15 mouse cellular contexts compared by ENCODE assay signal in the genomic region with DNA sequence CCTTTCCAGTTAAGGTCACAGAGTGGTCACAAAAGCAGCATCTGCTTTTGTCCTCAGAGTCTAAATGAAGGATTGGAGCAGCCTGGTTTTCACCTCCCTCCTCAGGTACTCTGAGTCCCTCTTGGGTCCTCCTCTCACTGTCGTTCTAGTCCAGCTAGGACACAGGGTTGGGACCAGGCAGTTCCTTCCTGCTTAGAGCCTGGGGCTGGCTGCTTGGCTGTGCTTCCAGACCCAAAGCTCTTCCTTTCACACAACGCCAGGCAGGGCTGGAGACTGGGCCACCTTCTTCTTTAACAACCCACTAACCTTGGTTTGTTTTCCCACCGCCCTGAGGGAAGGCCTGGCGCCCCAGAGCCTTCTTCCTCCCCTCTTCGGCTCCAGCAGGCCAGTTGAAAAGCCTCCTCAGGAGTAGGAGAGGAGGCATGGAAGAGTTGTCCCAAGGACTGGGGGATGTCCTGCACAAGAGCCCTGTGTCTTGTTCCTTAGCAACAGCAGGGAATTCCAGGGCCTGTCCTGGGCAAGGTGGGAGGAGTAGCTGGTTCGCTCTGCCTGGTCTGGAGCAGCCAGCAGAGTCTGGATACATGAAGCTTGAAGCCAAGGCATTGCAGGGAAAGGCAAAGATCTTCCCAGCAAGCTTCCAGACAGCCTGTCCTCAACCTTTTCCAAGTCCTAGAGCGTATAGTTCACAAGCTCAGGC. TPM values are rescaled to one million over a fixed set of nuclear protein-coding genes. Genes with fewer than 3 reads are reported as not detected.
DNase-seq lines count a peak whose midpoint lies in the region; ATAC-seq and TF ChIP-seq lines count a peak whose summit lies in the region.
"Had no signal": no experiment of that assay in that cellular context is flagged by ENCODE, and none has a peak within 500 bp of the region (broad histone marks: within the 10 kb centered on the region; RNA-seq: fewer than 3 reads in every experiment).

No protein-coding gene starts in this region.

- no peak for TF ChIP-seq CTCF in heart, postnatal 0 days (IDR thresholded peaks at IDR 0.05; ENCODE audit: low read depth)

- intact Hi-C loops in heart, postnatal 36 days (cut with DNase I) = no loop called here

- no peaks in the 10 kb centered on the region for H3K36me3 ChIP-seq in heart, embryonic 12.5 days
- H3K36me3 ChIP-seq in lung, embryonic 15.5 days = no peaks in the 10 kb centered on the region
- no peaks in the 10 kb centered on the region for H3K36me3 ChIP-seq in heart, postnatal 0 days (replicated peaks; ENCODE audit: control insufficient read depth, insufficient read depth, low read length)
- no peaks in the 10 kb centered on the region for H3K36me3 ChIP-seq in stomach, embryonic 16.5 days (ENCODE audit: control insufficient read depth, insufficient read depth, low read length)
- H3K36me3 ChIP-seq in forebrain, embryonic 16.5 days (ENCODE audit: control insufficient read depth, insufficient read depth) = no peaks in the 10 kb centered on the region
- H3K36me3 ChIP-seq: liver, embryonic 15.5 days had no signal

- H3K9me3 ChIP-seq in heart, embryonic 12.5 days (replicated peaks) = no peaks in the 10 kb centered on the region
- no peaks in the 10 kb centered on the region for H3K9me3 ChIP-seq in lung, embryonic 15.5 days
- no peaks in the 10 kb centered on the region for H3K9me3 ChIP-seq in heart, postnatal 0 days (replicated peaks; ENCODE audit: control insufficient read depth, low read length)
- no peaks in the 10 kb centered on the region for H3K9me3 ChIP-seq in stomach, embryonic 16.5 days (replicated peaks; ENCODE audit: control insufficient read depth, low read length)
- no peaks in the 10 kb centered on the region for H3K9me3 ChIP-seq in forebrain, embryonic 16.5 days (ENCODE audit: control insufficient read depth, low read length)
- H3K9me3 ChIP-seq: liver, embryonic 15.5 days had no signal

- H3K27ac ChIP-seq in heart, embryonic 12.5 days (ENCODE audit: poor library complexity, severe bottlenecking) = no peak overlapping the region
- no peak overlapping the region for H3K27ac ChIP-seq in lung, embryonic 15.5 days
- H3K27ac ChIP-seq in heart, postnatal 0 days (ENCODE audit: low read depth) = 0 out of 2 replicates have a peak overlapping the region, but pooled peaks have one; percentile 72
- peak overlapping the region; percentile 65 for H3K27ac ChIP-seq in stomach, embryonic 16.5 days (ENCODE audit: low read length)
- H3K27ac ChIP-seq in forebrain, embryonic 16.5 days (ENCODE audit: low read length) = no peak overlapping the region
- H3K27ac ChIP-seq: liver, embryonic 15.5 days had no signal

- TF ChIP-seq EP300 in heart, postnatal 0 days (IDR thresholded peaks at IDR 0.05; ENCODE audit: low read depth) = no peak

- no peak overlapping the region for H3K4me3 ChIP-seq in heart, embryonic 12.5 days
- no peak overlapping the region for H3K4me3 ChIP-seq in lung, embryonic 15.5 days
- H3K4me3 ChIP-seq in heart, postnatal 0 days (ENCODE audit: low read depth, low read length) = no peak overlapping the region
- H3K4me3 ChIP-seq in stomach, embryonic 16.5 days (replicated peaks; ENCODE audit: low read length) = no peak overlapping the region
- no peak overlapping the region for H3K4me3 ChIP-seq in forebrain, embryonic 16.5 days (replicated peaks; ENCODE audit: low read length)
- H3K4me3 ChIP-seq: erythroblast, embryonic 14.5 days; liver, embryonic 15.5 days; myocyte had no signal

- 47% methylated on average over 7 of the region's 7 CpGs for WGBS in heart, embryonic 12.5 days
- WGBS in lung, embryonic 15.5 days = 53% methylated on average over 7 of the region's 7 CpGs
- WGBS in heart, postnatal 0 days = 67% methylated on average over 7 of the region's 7 CpGs
- 63% methylated on average over 7 of the region's 7 CpGs for WGBS in stomach, embryonic 16.5 days
- 62% methylated on average over 7 of the region's 7 CpGs for WGBS in forebrain, embryonic 16.5 days

- H3K4me2 ChIP-seq in heart, embryonic 12.5 days = peak overlapping the region; percentile 70; the same call in 1 of the 2 replicates
- 0 out of 2 replicates have a peak overlapping the region, but pooled peaks have one; percentile 39 for H3K4me2 ChIP-seq in lung, embryonic 15.5 days
- peak overlapping the region; percentile 55; the same call in 1 of the 2 replicates for H3K4me2 ChIP-seq in heart, postnatal 0 days (ENCODE audit: low read depth, low read length)
- peak overlapping the region; percentile 49; the same call in 1 of the 2 replicates for H3K4me2 ChIP-seq in stomach, embryonic 16.5 days (ENCODE audit: low read depth, low read length)
- H3K4me2 ChIP-seq in forebrain, embryonic 16.5 days (ENCODE audit: low read length) = no peak overlapping the region

- peaks cover 24% of the 10 kb centered on the region for H3K4me1 ChIP-seq in heart, embryonic 12.5 days (replicated peaks)
- peaks cover 20% of the 10 kb centered on the region for H3K4me1 ChIP-seq in lung, embryonic 15.5 days
- peaks cover 4% of the 10 kb centered on the region; the same call in 1 of the 2 replicates for H3K4me1 ChIP-seq in heart, postnatal 0 days (ENCODE audit: control insufficient read depth, insufficient read depth)
- peaks cover 6% of the 10 kb centered on the region for H3K4me1 ChIP-seq in stomach, embryonic 16.5 days (ENCODE audit: control insufficient read depth, insufficient read depth, low read length)
- no peaks in the 10 kb centered on the region for H3K4me1 ChIP-seq in forebrain, embryonic 16.5 days (replicated peaks; ENCODE audit: control insufficient read depth, insufficient read depth, low read length)
- H3K4me1 ChIP-seq: liver, embryonic 15.5 days had no signal

- no peak for DNase-seq in heart, postnatal 36 days
- DNase-seq in lung, postnatal 14 days = no peak
- DNase-seq in heart, postnatal 0 days (ENCODE audit: low spot score) = no peak
- DNase-seq: adrenal gland, adult 8-10 months; right cerebral cortex, postnatal 25 days had no signal

- peaks cover 10% of the 10 kb centered on the region for H3K27me3 ChIP-seq in heart, embryonic 12.5 days (replicated peaks)
- no peaks in the 10 kb centered on the region for H3K27me3 ChIP-seq in lung, embryonic 15.5 days
- no peaks in the 10 kb centered on the region for H3K27me3 ChIP-seq in heart, postnatal 0 days (ENCODE audit: control insufficient read depth, insufficient read depth, low read length)
- H3K27me3 ChIP-seq in stomach, embryonic 16.5 days (ENCODE audit: control insufficient read depth, insufficient read depth, low read length) = peaks cover 5% of the 10 kb centered on the region
- peaks cover 7% of the 10 kb centered on the region; the same call in 1 of the 2 replicates for H3K27me3 ChIP-seq in forebrain, embryonic 16.5 days (replicated peaks; ENCODE audit: control insufficient read depth, insufficient read depth, low read length)

- H3K9ac ChIP-seq in heart, embryonic 12.5 days = no peak overlapping the region
- H3K9ac ChIP-seq in lung, embryonic 15.5 days = no peak overlapping the region
- no peak overlapping the region for H3K9ac ChIP-seq in heart, postnatal 0 days (replicated peaks; ENCODE audit: low read depth, low read length)
- H3K9ac ChIP-seq in stomach, embryonic 16.5 days (ENCODE audit: low read length) = peak overlapping the region; percentile 67
- no peak overlapping the region for H3K9ac ChIP-seq in forebrain, embryonic 16.5 days (replicated peaks; ENCODE audit: low read depth, low read length)
- H3K9ac ChIP-seq: liver, embryonic 15.5 days had no signal

- peak; percentile 52; the same call in 1 of the 2 replicates for ATAC-seq in heart, embryonic 12.5 days (ENCODE audit: insufficient number of reproducible peaks, low FRiP score)
- ATAC-seq in lung, embryonic 15.5 days (ENCODE audit: borderline replicate concordance, extremely low read depth, low FRiP score, low TSS enrichment) = peak; percentile 39; the same call in 1 of the 2 replicates
- peak; percentile 49; the same call in 1 of the 2 replicates for ATAC-seq in heart, postnatal 0 days (ENCODE audit: insufficient read depth, low read depth)
- ATAC-seq in stomach, embryonic 16.5 days (ENCODE audit: insufficient read depth, low FRiP score) = no peak
- no peak for ATAC-seq in forebrain, embryonic 16.5 days
- ATAC-seq: inflammation-experienced regulatory T-cells, adult 6 months had no signal

RNA-seq across cellular contexts. Expression of a gene that starts 0.7 kb away (rescaled TPM):
- polyA plus RNA-seq in heart, embryonic 12.5 days (2016; fragmentation: Nextera tagmentation; extraction: Ambion mirVana) = 3.4 and 3.5 TPM in 2 replicates
- 1 to 10 TPM; 7.0 to 7.1 TPM for total RNA-seq in heart, postnatal 36 days (2021)
- polyA plus RNA-seq in lung, embryonic 15.5 days (2015; fragmentation: Nextera tagmentation; extraction: Ambion mirVana) = 3.9 and 4.6 TPM in 2 replicates
- total RNA-seq in heart, postnatal 0 days (2014; rRNA removed; ENCODE audit: low replicate concordance) = 13.0 and 17.6 TPM in 2 replicates
- polyA plus RNA-seq in heart, postnatal 0 days (2015; fragmentation: Nextera tagmentation; extraction: Ambion mirVana) = 7.0 and 7.4 TPM in 2 replicates
- 54.8 and 76.5 TPM in 2 replicates for polyA plus RNA-seq in stomach, embryonic 16.5 days (2015; fragmentation: Nextera tagmentation; extraction: Ambion mirVana)
- polyA plus RNA-seq in forebrain, embryonic 16.5 days (2015; fragmentation: Nextera tagmentation; extraction: Ambion mirVana) = 0.91 TPM in 2 replicates
- total RNA-seq: granulocyte monocyte progenitor cell, adult 5-6 weeks; megakaryocyte-erythroid progenitor cell, adult 5-6 weeks had no signal
- polyA plus RNA-seq: erythroblast, embryonic 14.5 days; inflammation-experienced regulatory T-cells, adult 6 months; myocyte had no signal

RNA-seq across cellular contexts. Expression of a gene that starts 58.2 kb away (rescaled TPM):
- 14.8 and 15.6 TPM in 2 replicates for polyA plus RNA-seq in heart, embryonic 12.5 days (2016; fragmentation: Nextera tagmentation; extraction: Ambion mirVana)
- total RNA-seq in heart, postnatal 36 days (2021) = 1 to 10 TPM; 7.6 to 9.0 TPM
- polyA plus RNA-seq in lung, embryonic 15.5 days (2015; fragmentation: Nextera tagmentation; extraction: Ambion mirVana) = 36.9 and 39.7 TPM in 2 replicates
- total RNA-seq in heart, postnatal 0 days (2014; rRNA removed; ENCODE audit: low replicate concordance) = 6.7 and 8.9 TPM in 2 replicates
- polyA plus RNA-seq in heart, postnatal 0 days (2015; fragmentation: Nextera tagmentation; extraction: Ambion mirVana) = 17.2 and 21.3 TPM in 2 replicates
- 28.3 and 36.2 TPM in 2 replicates for polyA plus RNA-seq in stomach, embryonic 16.5 days (2015; fragmentation: Nextera tagmentation; extraction: Ambion mirVana)
- 17.6 and 17.9 TPM in 2 replicates for polyA plus RNA-seq in forebrain, embryonic 16.5 days (2015; fragmentation: Nextera tagmentation; extraction: Ambion mirVana)

Comparison
In these comparisons a context has a peak if more than half of its experiments do, and no peak if none do; other contexts are left out.
1. H3K27ac ChIP-seq: peak in heart, postnatal 0 days (single experiment) and stomach, embryonic 16.5 days (single experiment); none in heart, embryonic 12.5 days (single experiment), lung, embryonic 15.5 days (single experiment) and forebrain, embryonic 16.5 days (single experiment).
2. ATAC-seq: peak in heart, embryonic 12.5 days (single experiment), lung, embryonic 15.5 days (single experiment) and heart, postnatal 0 days (single experiment); none in stomach, embryonic 16.5 days (single experiment) and forebrain, embryonic 16.5 days (single experiment).